Mouse (Mus musculus) G1E (cell line): Measurements from ENCODE around the gene Dclre1b.

ENCODE experiments used
- CTCF ChIP-seq: IDR thresholded peaks from 2 replicates; pipeline ENCODE4 v1.5.1; 2012; ENCODE audit warnings: low read depth, low read length, inconsistent platforms, mixed read lengths
- GATA1 ChIP-seq: IDR thresholded peaks from 2 replicates; pipeline ENCODE4 v1.6.1; 2012; ENCODE audit warnings: borderline replicate concordance, low read length, inconsistent platforms, mixed read lengths
- TAL1 ChIP-seq: conservative IDR thresholded peaks from 2 replicates; pipeline ENCODE4 v1.6.1; 2012; ENCODE audit warnings: low read depth, low read length, inconsistent platforms, mixed read lengths

DNA sequence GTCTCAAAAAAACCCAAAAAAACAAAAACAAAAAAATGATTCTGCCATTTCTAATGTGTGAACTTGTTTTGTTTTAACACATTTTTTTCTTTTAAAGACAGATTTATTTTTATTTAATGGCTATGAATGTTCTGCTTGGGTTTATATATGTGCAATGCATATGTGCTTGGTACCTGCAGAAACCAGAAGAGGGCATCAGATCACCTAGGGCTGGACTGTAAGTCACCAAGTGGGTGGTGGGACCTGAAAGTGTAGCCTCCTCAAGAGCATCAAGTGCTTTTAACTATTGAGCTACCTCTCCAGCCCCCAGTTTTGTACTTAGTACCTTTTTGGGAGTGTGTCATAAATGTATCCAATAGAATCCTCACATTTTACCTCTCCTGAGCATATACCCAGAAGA lies 18.3 kb upstream of the Dclre1b start:
- TF ChIP-seq CTCF (no peak), GATA1 (no peak), TAL1 (no peak)
